Mouse (Mus musculus) megakaryocyte, embryonic 14.5 days (primary cell): Measurements from ENCODE around the gene Stk11.

Experiments used
- FLI1 ChIP-seq: IDR thresholded peaks from 2 replicates; pipeline ENCODE4 v1.6.1; 2012; ENCODE audit warnings: low read length, inconsistent platforms, mixed read lengths
- GATA1 ChIP-seq: IDR thresholded peaks from 3 replicates; pipeline ENCODE4 v1.6.1; 2012; ENCODE audit warnings: mixed read lengths, low read length, inconsistent platforms, borderline replicate concordance

GRCm38 (mm10) chr10:80092690-80093089, 22.9 kb upstream of the Stk11 start:
- no peak for TF ChIP-seq GATA1
- no peak for TF ChIP-seq FLI1
